Mouse (Mus musculus): Measurements from ENCODE around the gene Klk1b16.
"Not testable (repeated sequence)": the region's sequence is repeated elsewhere in the genome, so short reads cannot be mapped to it uniquely, and the experiment has no call there.

DNA sequence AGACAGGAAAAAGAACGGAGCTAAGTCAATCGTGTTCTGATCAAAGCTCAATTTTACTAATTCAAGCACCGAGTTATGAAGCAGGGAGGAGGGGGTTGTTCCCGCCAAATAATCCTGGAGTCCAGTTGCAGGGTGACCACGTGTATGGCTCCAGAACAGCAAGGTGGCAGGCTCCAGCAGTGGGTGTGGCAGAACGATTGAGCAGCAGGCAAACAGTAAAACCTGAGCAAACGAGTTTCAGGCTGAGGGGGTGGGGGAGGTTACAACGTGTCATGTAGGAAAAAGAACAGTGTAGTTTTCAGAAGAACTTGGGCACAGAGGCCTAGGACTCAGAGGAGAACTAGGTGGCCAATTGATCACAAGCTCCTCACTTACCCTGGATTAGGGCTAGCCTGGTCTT lies 49.9 kb downstream of the Klk1b16 start:
- not testable (repeated sequence) for TF ChIP-seq E2F4 (IDR thresholded peaks at IDR 0.05; ENCODE audit: insufficient read depth); POLR2A (IDR thresholded peaks at IDR 0.05; ENCODE audit: insufficient read length, low read depth); MYOG (IDR thresholded peaks at IDR 0.05; ENCODE audit: control insufficient read depth in 1 of 3, insufficient read depth in 1 of 3, insufficient read length in 2 of 3, low read depth in 2 of 3); MYOD1 (IDR thresholded peaks at IDR 0.05; ENCODE audit: control insufficient read depth in 1 of 3, insufficient read length in 2 of 3, low read depth in 2 of 3); USF1 (IDR thresholded peaks at IDR 0.05; ENCODE audit: low read depth); MAX (IDR thresholded peaks at IDR 0.05; ENCODE audit: low read depth)

Measured in myocyte (in vitro differentiated cells).